In genomic region chr1:122439358-122439757, GRCm38 (mm10) we compare ENCODE assay signal across 10 mouse cellular contexts.
DNase-seq lines count a peak whose midpoint lies in the region; ATAC-seq and TF ChIP-seq lines count a peak whose summit lies in the region.
"Had no signal": no experiment of that assay in that cellular context is flagged by ENCODE, and none has a peak within 500 bp of the region (broad histone marks: within the 10 kb centered on the region; RNA-seq: fewer than 3 reads in every experiment).

No protein-coding gene starts in this region.

- intact Hi-C loops in heart, postnatal 25 days (cut with DNase I): no loop called here
- intact Hi-C loops in left cerebral cortex, postnatal 14 days (cut with DNase I): no loop called here

- no peak for TF ChIP-seq EP300 in heart, postnatal 0 days (IDR thresholded peaks at IDR 0.05; ENCODE audit: low read depth)
- no peak for TF ChIP-seq EP300 in stomach, postnatal 0 days (optimal IDR thresholded peaks at IDR 0.05)

- H3K4me2 ChIP-seq in heart, postnatal 0 days (ENCODE audit: low read depth, low read length): no peak overlapping the region
- H3K4me2 ChIP-seq in midbrain, postnatal 0 days (ENCODE audit: low read depth, low read length, poor library complexity, severe bottlenecking): no peak overlapping the region
- H3K4me2 ChIP-seq in midbrain, embryonic 13.5 days (replicated peaks): no peak overlapping the region
- H3K4me2 ChIP-seq in stomach, postnatal 0 days (replicated peaks; ENCODE audit: low read depth): no peak overlapping the region
- H3K4me2 ChIP-seq: heart, embryonic 15.5 days had no signal

- no peaks in the 10 kb centered on the region; the same call in 1 of the 2 replicates for H3K9me3 ChIP-seq in heart, postnatal 0 days (replicated peaks; ENCODE audit: control insufficient read depth, low read length)
- no peaks in the 10 kb centered on the region for H3K9me3 ChIP-seq in midbrain, postnatal 0 days (ENCODE audit: low read length)
- no peaks in the 10 kb centered on the region for H3K9me3 ChIP-seq in midbrain, embryonic 13.5 days
- no peaks in the 10 kb centered on the region for H3K9me3 ChIP-seq in stomach, postnatal 0 days (ENCODE audit: control insufficient read depth, low read length)
- H3K9me3 ChIP-seq: heart, embryonic 15.5 days; megakaryocyte, embryonic 14.5 days had no signal

- peak; percentile 27; the same call in 1 of the 2 replicates for TF ChIP-seq CTCF in heart, postnatal 0 days (IDR thresholded peaks at IDR 0.05; ENCODE audit: low read depth)
- TF ChIP-seq CTCF in midbrain, postnatal 0 days (IDR thresholded peaks at IDR 0.05): peak; percentile 58
- peak; percentile 66 for TF ChIP-seq CTCF in stomach, postnatal 0 days (IDR thresholded peaks at IDR 0.05; ENCODE audit: low read depth)

- WGBS in heart, postnatal 0 days: 46% methylated on average over 3 of the region's 3 CpGs
- 70% methylated on average over 3 of the region's 3 CpGs for WGBS in midbrain, postnatal 0 days
- WGBS in midbrain, embryonic 13.5 days: 69% methylated on average over 3 of the region's 3 CpGs
- 78% methylated on average over 3 of the region's 3 CpGs for WGBS in stomach, postnatal 0 days

- no peak overlapping the region for H3K9ac ChIP-seq in heart, postnatal 0 days (replicated peaks; ENCODE audit: low read depth, low read length)
- no peak overlapping the region for H3K9ac ChIP-seq in midbrain, postnatal 0 days (replicated peaks; ENCODE audit: low read length, poor library complexity, severe bottlenecking)
- H3K9ac ChIP-seq in midbrain, embryonic 13.5 days (replicated peaks): no peak overlapping the region
- no peak overlapping the region for H3K9ac ChIP-seq in stomach, postnatal 0 days (ENCODE audit: low read length)
- H3K9ac ChIP-seq: heart, embryonic 15.5 days had no signal

- ATAC-seq in heart, postnatal 0 days (ENCODE audit: insufficient read depth, low read depth): no peak
- no peak for ATAC-seq in midbrain, postnatal 0 days (ENCODE audit: low FRiP score)
- ATAC-seq in midbrain, embryonic 13.5 days: no peak
- ATAC-seq in stomach, postnatal 0 days (ENCODE audit: low FRiP score, low TSS enrichment): no peak

- no peaks in the 10 kb centered on the region for H3K4me1 ChIP-seq in heart, postnatal 0 days (ENCODE audit: control insufficient read depth, insufficient read depth)
- no peaks in the 10 kb centered on the region for H3K4me1 ChIP-seq in midbrain, postnatal 0 days (ENCODE audit: insufficient read depth, low read length)
- no peaks in the 10 kb centered on the region for H3K4me1 ChIP-seq in midbrain, embryonic 13.5 days (replicated peaks)
- no peaks in the 10 kb centered on the region for H3K4me1 ChIP-seq in stomach, postnatal 0 days (replicated peaks; ENCODE audit: control insufficient read depth, insufficient read depth)
- H3K4me1 ChIP-seq: heart, embryonic 15.5 days; megakaryocyte, embryonic 14.5 days had no signal

- no peaks in the 10 kb centered on the region for H3K27me3 ChIP-seq in heart, postnatal 0 days (ENCODE audit: control insufficient read depth, insufficient read depth, low read length)
- no peaks in the 10 kb centered on the region for H3K27me3 ChIP-seq in midbrain, postnatal 0 days (ENCODE audit: insufficient read depth, low read length)
- H3K27me3 ChIP-seq in midbrain, embryonic 13.5 days: no peaks in the 10 kb centered on the region
- no peaks in the 10 kb centered on the region for H3K27me3 ChIP-seq in stomach, postnatal 0 days (ENCODE audit: control insufficient read depth, insufficient read depth, low read length)
- H3K27me3 ChIP-seq: heart, embryonic 15.5 days; megakaryocyte, embryonic 14.5 days had no signal

- H3K36me3 ChIP-seq in heart, postnatal 0 days (replicated peaks; ENCODE audit: control insufficient read depth, insufficient read depth, low read length): no peaks in the 10 kb centered on the region
- no peaks in the 10 kb centered on the region for H3K36me3 ChIP-seq in midbrain, postnatal 0 days (ENCODE audit: insufficient read depth, low read length)
- H3K36me3 ChIP-seq in midbrain, embryonic 13.5 days: no peaks in the 10 kb centered on the region
- H3K36me3 ChIP-seq in stomach, postnatal 0 days (ENCODE audit: control insufficient read depth, insufficient read depth, low read length): no peaks in the 10 kb centered on the region
- H3K36me3 ChIP-seq: heart, embryonic 15.5 days had no signal

- no peak for DNase-seq in heart, postnatal 0 days (ENCODE audit: low spot score)
- no peak for DNase-seq in heart, postnatal 25 days (ENCODE audit: low spot score)
- no peak for DNase-seq in midbrain, postnatal 0 days (ENCODE audit: low spot score)
- peak; percentile 0 for DNase-seq in c-Kit-positive CD71-positive TER-119-positive erythroid progenitor cells, embryonic 14.5 days (ENCODE audit: low spot score)
- DNase-seq in stomach, postnatal 0 days (ENCODE audit: low spot score): no peak
- no peak for DNase-seq in left cerebral cortex, postnatal 14 days (ENCODE audit: low spot score in 2 of 2)
- no peak for DNase-seq in frontal cortex, postnatal 25 days (ENCODE audit: low spot score in 2 of 2)

- no peak overlapping the region for H3K27ac ChIP-seq in heart, postnatal 0 days (ENCODE audit: low read depth)
- H3K27ac ChIP-seq in midbrain, postnatal 0 days (ENCODE audit: low read depth, low read length): no peak overlapping the region
- H3K27ac ChIP-seq in midbrain, embryonic 13.5 days: no peak overlapping the region
- no peak overlapping the region for H3K27ac ChIP-seq in stomach, postnatal 0 days (replicated peaks)
- H3K27ac ChIP-seq: heart, embryonic 15.5 days had no signal

- no peak overlapping the region for H3K4me3 ChIP-seq in heart, postnatal 0 days (ENCODE audit: low read depth, low read length)
- H3K4me3 ChIP-seq in midbrain, postnatal 0 days (ENCODE audit: low read depth, low read length): no peak overlapping the region
- no peak overlapping the region for H3K4me3 ChIP-seq in midbrain, embryonic 13.5 days (replicated peaks)
- H3K4me3 ChIP-seq in stomach, postnatal 0 days (ENCODE audit: low read depth, low read length): no peak overlapping the region
- H3K4me3 ChIP-seq: heart, embryonic 15.5 days; megakaryocyte, embryonic 14.5 days had no signal
